Mouse (Mus musculus) activated CD4-positive, CD25-positive, alpha-beta regulatory T cell, adult 4 months (primary cell): ENCODE measurements around the gene Ccdc153. TPM values are rescaled to one million over a fixed set of nuclear protein-coding genes. Genes with fewer than 3 reads are reported as not detected.
A peak's percentile ranks its signal among the peaks of the same experiment; 100 is the strongest.

Experiments
- ATAC-seq: one replicate; pipeline ENCODE4 v1.8.0; 2017
- polyA plus RNA-seq, 2 experiments: library from polyadenylated mRNA; unstranded; fragments of 100-300 nt; shearing (Covaris generic); gene quantifications; one replicate each; pipeline ENCODE4 v1.2.1; 2017

Ccdc153 gene
- polyA plus RNA-seq, 2 experiments from 2014 or later: not detected

- no peak for ATAC-seq
Observed at GRCm38 (mm10) chr9:44241418-44241817, 942 bp downstream of the Ccdc153 start.

GRCm38 (mm10) chr9:44243621-44244020, 3.1 kb downstream of the Ccdc153 start:
- no peak for ATAC-seq

GRCm38 (mm10) chr9:44247907-44248306, 7.4 kb downstream of the Ccdc153 start:
- no peak for ATAC-seq

GRCm38 (mm10) chr9:44249181-44250146, 9.0 kb downstream of the Ccdc153 start:
- ATAC-seq: no peak

GRCm38 (mm10) chr9:44250445-44250844, 10.0 kb downstream of the Ccdc153 start:
- no peak for ATAC-seq

GRCm38 (mm10) chr9:44251314-44251713, 10.8 kb downstream of the Ccdc153 start, which contains the start of gene Pdzd3:
Gene Pdzd3, minus strand, starts transcription at chr9:44251471.
- no peak for ATAC-seq

GRCm38 (mm10) chr9:44253441-44253840, 13.0 kb downstream of the Ccdc153 start:
- no peak for ATAC-seq

- ATAC-seq: no peak
Observed at GRCm38 (mm10) chr9:44254508-44255135, 14.1 kb downstream of the Ccdc153 start.

- ATAC-seq: no peak
Observed at GRCm38 (mm10) chr9:44255136-44255521, 14.7 kb downstream of the Ccdc153 start.

- no peak for ATAC-seq
Observed at GRCm38 (mm10) chr9:44256213-44256612, 15.7 kb downstream of the Ccdc153 start.

GRCm38 (mm10) chr9:44259014-44259413, 18.5 kb downstream of the Ccdc153 start:
- no peak for ATAC-seq

- ATAC-seq: no peak
Observed at GRCm38 (mm10) chr9:44261388-44261787, 20.9 kb downstream of the Ccdc153 start.

GRCm38 (mm10) chr9:44266478-44267226, 26.2 kb downstream of the Ccdc153 start:
- no peak for ATAC-seq

GRCm38 (mm10) chr9:44267319-44268026, 27.0 kb downstream of the Ccdc153 start:
- no peak for ATAC-seq

GRCm38 (mm10) chr9:44268027-44268360, 27.5 kb downstream of the Ccdc153 start:
- ATAC-seq: peak; percentile 90

GRCm38 (mm10) chr9:44268432-44268831, 28.0 kb downstream of the Ccdc153 start, which contains the start of gene Nlrx1:
Gene Nlrx1, minus strand, starts transcription at chr9:44268599.
- peak; percentile 12 for ATAC-seq

GRCm38 (mm10) chr9:44269077-44269476, 28.6 kb downstream of the Ccdc153 start:
- no peak for ATAC-seq

- ATAC-seq: no peak
Observed at GRCm38 (mm10) chr9:44269973-44270372, 29.5 kb downstream of the Ccdc153 start.

GRCm38 (mm10) chr9:44283183-44283582, 42.7 kb downstream of the Ccdc153 start:
- ATAC-seq: no peak

- ATAC-seq: no peak
Observed at GRCm38 (mm10) chr9:44286256-44286850, 45.9 kb downstream of the Ccdc153 start.

- ATAC-seq: no peak
Observed at GRCm38 (mm10) chr9:44287003-44287400, 46.5 kb downstream of the Ccdc153 start.
